Mouse (Mus musculus) colon, adult 2 months (tissue): Measurements from ENCODE around the gene Olfr1336. TPM values are rescaled to one million over a fixed set of nuclear protein-coding genes. Genes with fewer than 3 reads are reported as not detected.

Experiments
- polyA plus RNA-seq: library from polyadenylated mRNA; depleted of rRNA; stranded (reverse); fragments of >200 nt; gene quantifications from 2 replicates; pipeline ENCODE4 v1.2.3, GENCODE M21; 2012; rRNA removed

The Olfr1336 gene
- polyA plus RNA-seq: not detected in 2 replicates

DNA sequence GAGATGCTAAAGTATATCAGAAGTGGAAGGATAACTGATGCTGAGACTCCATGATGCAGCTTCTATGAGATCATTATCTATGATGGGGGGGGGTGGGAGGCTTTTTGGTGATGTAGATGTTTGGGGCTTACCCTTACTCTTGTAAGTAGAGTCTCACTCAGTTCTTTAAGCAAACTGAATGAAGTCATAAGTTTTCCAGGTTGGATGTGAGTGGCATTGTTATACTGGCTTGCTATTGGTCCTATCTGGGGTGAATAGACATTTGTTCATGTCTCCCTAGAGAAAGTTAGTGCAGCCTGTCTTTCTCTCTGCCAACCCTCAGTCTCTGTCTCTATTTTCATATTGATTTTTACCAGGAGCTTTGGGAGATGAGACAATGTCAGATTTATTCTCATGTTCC lies at the start of gene Olfr1336:
Gene Olfr1336 (plus strand): TSS at position 301 of the 400 bp plus-strand sequence.

DNA sequence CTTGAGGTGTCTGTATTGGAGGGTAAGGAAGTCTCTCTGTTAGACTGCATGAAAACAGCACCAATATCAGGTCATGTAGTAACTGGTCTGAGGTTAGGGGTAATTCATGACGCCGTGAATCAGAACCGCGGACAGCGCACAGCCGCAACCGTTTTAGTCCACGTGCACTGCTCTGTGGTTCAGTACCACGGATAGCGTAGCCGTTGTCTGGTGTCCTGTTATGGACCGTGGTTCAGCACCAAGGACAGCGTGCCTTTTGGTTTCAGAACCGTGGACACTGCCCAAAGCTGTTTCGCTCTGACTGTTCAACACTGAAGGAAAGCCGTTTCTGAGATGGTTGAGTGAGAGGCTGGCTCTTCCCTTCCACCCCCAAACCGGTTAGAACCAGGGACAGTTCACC lies 45.9 kb upstream of the Olfr1336 start, which contains the start of gene Gm20715:
Gene Gm20715 (plus strand): TSS at position 235 of the 400 bp plus-strand sequence.

DNA sequence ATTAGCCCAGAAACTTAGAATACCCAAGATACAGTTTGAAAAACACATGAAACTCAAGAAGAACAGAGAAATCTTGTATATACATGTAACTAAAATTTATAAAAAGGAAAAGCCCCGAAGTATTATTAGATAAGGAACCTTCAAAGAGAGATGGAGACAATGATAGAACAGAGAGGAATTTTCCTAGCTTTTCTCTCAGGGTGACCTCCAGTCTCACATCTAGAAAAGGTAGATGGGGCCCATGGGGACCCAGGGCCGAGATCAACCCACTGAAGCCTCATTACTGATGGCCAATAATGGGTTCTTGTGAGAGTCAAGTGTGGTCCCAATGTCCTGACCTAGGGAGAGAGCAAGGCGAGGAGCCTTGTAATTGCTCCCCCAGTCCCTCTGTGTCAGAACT lies 17.6 kb upstream of the Olfr1336 start, which contains the start of gene Olfr1344:
Gene Olfr1344 (plus strand): TSS at position 301 of the 400 bp plus-strand sequence.

DNA sequence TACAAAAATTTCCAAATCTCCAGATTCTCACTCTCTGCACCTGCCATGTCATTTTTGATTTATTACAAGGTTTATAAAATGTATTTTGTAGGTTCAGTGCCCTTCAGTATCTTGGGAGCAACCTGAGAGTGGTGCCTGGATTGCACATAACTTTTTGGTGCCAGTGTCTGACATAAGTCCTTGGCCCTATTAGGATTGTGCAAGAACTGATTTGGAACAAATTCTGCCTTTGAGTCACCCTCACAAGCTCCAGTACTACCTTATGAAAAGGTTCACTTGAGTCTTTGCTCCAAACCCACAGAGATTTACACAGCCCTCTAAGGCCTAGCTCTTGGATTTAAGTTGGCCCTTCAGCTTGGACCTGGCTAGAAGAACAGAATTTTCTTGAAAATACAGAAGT lies 11.0 kb downstream of the Olfr1336 start, which contains the start of gene Olfr1346:
Gene Olfr1346 (plus strand): TSS at position 151 of the 400 bp plus-strand sequence.

DNA sequence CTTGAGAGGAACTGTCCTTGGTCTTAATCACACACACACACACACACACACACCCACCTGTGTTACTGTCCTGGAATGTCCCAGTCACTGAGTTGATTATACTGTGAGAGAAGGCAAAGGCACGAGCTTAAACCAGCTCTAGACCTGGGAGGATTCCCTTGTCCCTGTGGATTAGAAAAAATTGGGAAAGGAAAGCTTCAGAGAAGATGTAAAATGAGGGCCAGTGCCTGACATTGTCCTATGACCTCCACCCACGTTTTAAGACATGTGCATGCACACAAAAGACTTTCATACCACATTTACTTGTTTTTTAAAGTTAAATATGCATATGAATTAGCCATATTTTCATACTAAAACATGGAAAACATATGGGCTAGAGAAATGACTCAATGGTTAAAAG lies 30.9 kb downstream of the Olfr1336 start, which contains the start of gene Olfr5:
Gene Olfr5 (minus strand): TSS at position 101 of the 400 bp plus-strand sequence.

DNA sequence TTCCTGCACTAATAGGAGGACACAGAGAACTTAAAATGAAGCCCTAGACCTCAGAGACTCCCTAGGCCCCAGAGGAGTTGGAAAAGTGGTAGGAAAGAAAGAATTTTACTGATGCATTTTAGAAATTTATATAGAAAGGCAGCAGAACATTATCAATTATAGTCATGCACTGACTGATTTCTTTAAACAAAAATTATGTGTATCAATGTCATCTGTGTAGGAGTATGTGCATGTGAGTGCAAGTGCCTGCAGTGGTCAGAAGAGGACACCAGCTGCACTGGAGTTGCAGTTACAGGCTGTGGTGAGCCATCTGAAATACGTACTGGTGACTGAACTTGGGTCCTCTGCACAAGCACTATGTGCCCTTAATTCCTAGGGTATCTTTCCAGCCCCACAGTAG lies 43.7 kb downstream of the Olfr1336 start, which contains the start of gene Olfr1347:
Gene Olfr1347 (minus strand): TSS at position 101 of the 400 bp plus-strand sequence.

DNA sequence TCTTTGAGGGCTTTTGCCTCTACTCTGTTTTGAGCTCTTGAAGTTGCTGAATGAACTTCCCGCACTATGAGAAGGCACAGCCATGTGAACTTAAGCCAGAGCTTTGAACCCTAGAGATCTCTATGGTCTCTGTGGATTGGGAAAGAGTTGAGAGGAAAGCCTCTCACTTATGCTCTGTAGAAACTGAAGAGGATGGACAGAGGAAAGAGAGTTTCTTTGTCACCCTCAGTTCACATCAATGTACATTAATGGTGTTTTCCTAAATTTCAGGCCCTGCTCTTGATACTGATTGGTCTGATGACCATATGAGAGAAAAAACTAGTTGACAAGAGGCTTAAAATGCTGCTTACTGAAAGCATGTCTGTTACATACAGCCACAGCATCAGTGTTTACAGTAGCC lies 52.7 kb downstream of the Olfr1336 start, which contains the start of gene Olfr1348:
Gene Olfr1348 (minus strand): TSS at position 101 of the 400 bp plus-strand sequence.

Other genes with a start within 250 kb of the Olfr1336 start
- not detected in 2 replicates for gene Zscan5b, start 233.9 kb upstream of the Olfr1336 start, polyA plus RNA-seq
- gene Epp13, start 203.5 kb upstream of the Olfr1336 start, polyA plus RNA-seq: not detected in 2 replicates
- gene Zfp667, start 169.6 kb upstream of the Olfr1336 start, polyA plus RNA-seq: 0.24 and 0.28 TPM in 2 replicates
- 0.03 and 0.54 TPM in 2 replicates for gene Zfp583, start 124.9 kb upstream of the Olfr1336 start, polyA plus RNA-seq
- gene Gm3854, start 112.4 kb upstream of the Olfr1336 start, polyA plus RNA-seq: 0.03 TPM in 1 of 2 replicates, not detected in the other
- gene Zfp78, start 92.9 kb upstream of the Olfr1336 start, polyA plus RNA-seq: 0.07 and 0.22 TPM in 2 replicates
- 0.64 and 0.69 TPM in 2 replicates for gene Zfp28, start 72.9 kb upstream of the Olfr1336 start, polyA plus RNA-seq
- not detected in 2 replicates for gene Smim17, start 57.5 kb upstream of the Olfr1336 start, polyA plus RNA-seq
- gene Gm20715, start 45.9 kb upstream of the Olfr1336 start, polyA plus RNA-seq: not detected in 2 replicates
- not detected in 2 replicates for gene Olfr1344, start 17.5 kb upstream of the Olfr1336 start, polyA plus RNA-seq
- not detected in 2 replicates for gene Olfr1346, start 10.9 kb downstream of the Olfr1336 start, polyA plus RNA-seq
- gene Olfr5, start 30.8 kb downstream of the Olfr1336 start, polyA plus RNA-seq: not detected in 2 replicates
- not detected in 2 replicates for gene Olfr1347, start 43.6 kb downstream of the Olfr1336 start, polyA plus RNA-seq
- gene Olfr1348, start 52.6 kb downstream of the Olfr1336 start, polyA plus RNA-seq: not detected in 2 replicates
- gene Olfr1349, start 66.8 kb downstream of the Olfr1336 start, polyA plus RNA-seq: not detected in 2 replicates
- gene Olfr1350, start 108.7 kb downstream of the Olfr1336 start, polyA plus RNA-seq: not detected in 2 replicates
- gene Zim1, start 240.3 kb downstream of the Olfr1336 start, polyA plus RNA-seq: 0.03 TPM in 1 of 2 replicates, not detected in the other